ENCODE assay signal across 12 mouse cellular contexts in genomic region chr11:107730940-107731339, GRCm38 (mm10). TPM values are rescaled to one million over a fixed set of nuclear protein-coding genes. Genes with fewer than 3 reads are reported as not detected.
DNase-seq lines count a peak whose midpoint lies in the region; ATAC-seq and TF ChIP-seq lines count a peak whose summit lies in the region.
"Had no signal": no experiment of that assay in that cellular context is flagged by ENCODE, and none has a peak within 500 bp of the region (broad histone marks: within the 10 kb centered on the region; RNA-seq: fewer than 3 reads in every experiment).

No protein-coding gene starts in this region.

- TF ChIP-seq RAD21 in CH12.LX (IDR thresholded peaks at IDR 0.05; ENCODE audit: low read depth, low read length) = no peak

- H3K9me3 ChIP-seq in hindbrain, postnatal 0 days (ENCODE audit: low read length) = no peaks in the 10 kb centered on the region
- no peaks in the 10 kb centered on the region for H3K9me3 ChIP-seq in hindbrain, embryonic 16.5 days (ENCODE audit: control insufficient read depth, low read length)
- H3K9me3 ChIP-seq in CH12.LX (replicated peaks; ENCODE audit: low read length) = no peaks in the 10 kb centered on the region
- H3K9me3 ChIP-seq: hindbrain, embryonic 13.5 days had no signal

- H3K9ac ChIP-seq in hindbrain, postnatal 0 days (replicated peaks; ENCODE audit: low read length) = no peak overlapping the region
- no peak overlapping the region for H3K9ac ChIP-seq in hindbrain, embryonic 16.5 days (ENCODE audit: low read depth, low read length)
- no peak overlapping the region for H3K9ac ChIP-seq in CH12.LX (ENCODE audit: insufficient read depth, low read depth)
- H3K9ac ChIP-seq: hindbrain, embryonic 13.5 days had no signal

- in situ Hi-C loops in CH12.LX (cut with MboI; ENCODE audit: low pct_ligation_motif_present, low pct_unique_long_range_greater_than_20kb, low sequenced_read_pairs) = no loop called here

- no peaks in the 10 kb centered on the region for H3K27me3 ChIP-seq in hindbrain, postnatal 0 days (ENCODE audit: insufficient read depth, low read length)
- H3K27me3 ChIP-seq in hindbrain, embryonic 16.5 days (replicated peaks; ENCODE audit: control insufficient read depth, insufficient read depth, low read length) = no peaks in the 10 kb centered on the region
- no peaks in the 10 kb centered on the region for H3K27me3 ChIP-seq in CH12.LX (replicated peaks)
- H3K27me3 ChIP-seq: hindbrain, embryonic 13.5 days had no signal

- no peaks in the 10 kb centered on the region for H3K79me2 ChIP-seq in CH12.LX (replicated peaks; ENCODE audit: control insufficient read depth, extremely low read depth, insufficient read depth, poor library complexity, severe bottlenecking)

- H3K27ac ChIP-seq in hindbrain, postnatal 0 days = no peak overlapping the region
- no peak overlapping the region for H3K27ac ChIP-seq in hindbrain, embryonic 16.5 days (ENCODE audit: low read depth, low read length)
- no peak overlapping the region for H3K27ac ChIP-seq in CH12.LX (ENCODE audit: insufficient read depth, low read depth)
- H3K27ac ChIP-seq: hindbrain, embryonic 13.5 days had no signal

- no peak overlapping the region for H3K4me3 ChIP-seq in hindbrain, postnatal 0 days (ENCODE audit: low read length)
- H3K4me3 ChIP-seq in hindbrain, embryonic 16.5 days (ENCODE audit: low read length) = no peak overlapping the region
- H3K4me3 ChIP-seq in CH12.LX (replicated peaks in 1 of 3; ENCODE audit: low read depth in 2 of 3, low read length in 2 of 3, poor library complexity in 1 of 3) = no peak overlapping the region
- H3K4me3 ChIP-seq: hindbrain, embryonic 13.5 days had no signal

- no peak for TF ChIP-seq CTCF in hindbrain, postnatal 0 days (IDR thresholded peaks at IDR 0.05; ENCODE audit: low read depth)
- TF ChIP-seq CTCF in CH12.LX (conservative IDR thresholded peaks at IDR 0.05 in 1 of 2, IDR thresholded peaks at IDR 0.05 in 1 of 2; ENCODE audit: low read depth in 2 of 2, low read length in 2 of 2) = no peak

- peak; percentile 25 for DNase-seq in hindbrain, postnatal 0 days (ENCODE audit: low spot score)
- DNase-seq in CH12.LX (ENCODE audit: extremely low read depth) = no peak
- DNase-seq in cerebellum, adult 9-11 months = peak; percentile 76
- peak; percentile 15 for DNase-seq in heart, postnatal 36 days
- DNase-seq in layer of hippocampus, adult 9-10 months (ENCODE audit: low spot score) = no peak
- DNase-seq in embryo, embryonic 10 days (ENCODE audit: low spot score) = no peak
- DNase-seq in lung, postnatal 36 days = no peak
- DNase-seq: lung, adult 2 months; thymus, postnatal 4 days had no signal

- no peaks in the 10 kb centered on the region for H3K4me1 ChIP-seq in hindbrain, postnatal 0 days (ENCODE audit: insufficient read depth, low read length)
- no peaks in the 10 kb centered on the region; the same call in none of the 2 replicates for H3K4me1 ChIP-seq in hindbrain, embryonic 16.5 days (ENCODE audit: control insufficient read depth, insufficient read depth, low read depth, low read length)
- peaks cover 0 to 16% of the 10 kb centered on the region in 2 experiments; a peak in 2 of 4 replicates for H3K4me1 ChIP-seq in CH12.LX (ENCODE audit: control insufficient read depth in 1 of 2, insufficient read depth in 2 of 2)

- peak; percentile 36; the same call in 1 of the 2 replicates for ATAC-seq in hindbrain, postnatal 0 days
- ATAC-seq in hindbrain, embryonic 16.5 days = no peak
- ATAC-seq: forebrain, embryonic 16.5 days had no signal

- WGBS in hindbrain, postnatal 0 days = 63% methylated on average over 4 of the region's 4 CpGs
- WGBS in hindbrain, embryonic 16.5 days = 73% methylated on average over 4 of the region's 4 CpGs

- dilution Hi-C loops in CH12.LX (cut with MboI; ENCODE audit: extremely low pct_ligation_motif_present, extremely low pct_unique_long_range_greater_than_20kb, low sequenced_read_pairs) = no loop called here

- peaks cover 25% of the 10 kb centered on the region for H3K36me3 ChIP-seq in hindbrain, postnatal 0 days (ENCODE audit: insufficient read depth, low read length)
- peaks cover 13% of the 10 kb centered on the region for H3K36me3 ChIP-seq in hindbrain, embryonic 16.5 days (ENCODE audit: control insufficient read depth, insufficient read depth, low read length)
- H3K36me3 ChIP-seq in CH12.LX (replicated peaks in 1 of 2; ENCODE audit: control insufficient read depth in 1 of 2, insufficient read depth in 1 of 2, low read length in 1 of 2) = no peaks in the 10 kb centered on the region

- TF ChIP-seq EP300 in CH12.LX (IDR thresholded peaks at IDR 0.05; ENCODE audit: low read length) = no peak

- intact Hi-C loops in heart, postnatal 36 days (cut with DNase I) = no loop called here

- TF ChIP-seq POLR2A in CH12.LX (IDR thresholded peaks at IDR 0.05; ENCODE audit: low read depth, low read length) = no peak

- no peak overlapping the region for H3K4me2 ChIP-seq in hindbrain, postnatal 0 days (ENCODE audit: low read depth, low read length)
- no peak overlapping the region for H3K4me2 ChIP-seq in hindbrain, embryonic 16.5 days (ENCODE audit: low read length)
- no peak overlapping the region for H3K4me2 ChIP-seq in CH12.LX (ENCODE audit: insufficient read depth, low read depth, poor library complexity, severe bottlenecking)
- H3K4me2 ChIP-seq: hindbrain, embryonic 13.5 days had no signal

TF ChIP-seq in CH12.LX, 34 proteins besides CTCF, POLR2A, EP300 and RAD21:
- TF ChIP-seq MAFK (IDR thresholded peaks at IDR 0.05; ENCODE audit: insufficient replicate concordance, low read length) = no peak
- TF ChIP-seq BHLHE40 (IDR thresholded peaks at IDR 0.05; ENCODE audit: low read depth, low read length) = peak; percentile 76
- TF ChIP-seq E2F4 (IDR thresholded peaks at IDR 0.05; ENCODE audit: insufficient replicate concordance, low read depth, low read length) = no peak

RNA-seq across cellular contexts. Expression of gene Cacng1, which starts 14.6 kb away (rescaled TPM):
- 0.89 and 1.1 TPM in 2 replicates for total RNA-seq in hindbrain, postnatal 0 days (2014; rRNA removed)
- 0.66 and 0.68 TPM in 2 replicates for polyA plus RNA-seq in hindbrain, postnatal 0 days (2015; fragmentation: Nextera tagmentation; extraction: Ambion mirVana)
- polyA plus RNA-seq in hindbrain, embryonic 16.5 days (2015; fragmentation: Nextera tagmentation; extraction: Ambion mirVana) = 0.29 and 2.4 TPM in 2 replicates
- not detected in 2 replicates for total RNA-seq in CH12.LX (2012; rRNA removed)
- not detected in 2 replicates for total RNA-seq in CH12.LX (2014; rRNA removed)
- not detected in 2 replicates for polyA plus RNA-seq in CH12.LX (2012; ENCODE audit: insufficient read length, low read depth)
- total RNA-seq in heart, postnatal 36 days (2021) = not detected

Comparison
In these comparisons a context has a peak if more than half of its experiments do, and no peak if none do; other contexts are left out.
1. DNase-seq: peak in hindbrain, postnatal 0 days (single experiment), cerebellum, adult 9-11 months (single experiment) and heart, postnatal 36 days (2 of 2); none in CH12.LX (single experiment), layer of hippocampus, adult 9-10 months (single experiment), embryo, embryonic 10 days (single experiment) and lung, postnatal 36 days (single experiment).